Mouse (Mus musculus): ENCODE measurements around the gene Tmem59l. TPM values are rescaled to one million over a fixed set of nuclear protein-coding genes. Genes with fewer than 3 reads are reported as not detected.
A peak's percentile ranks its signal among the peaks of the same experiment; 100 is the strongest.

Gene Tmem59l
- total and polyA plus RNA-seq, 3 experiments = 0.21 TPM; not detected in 2

DNA sequence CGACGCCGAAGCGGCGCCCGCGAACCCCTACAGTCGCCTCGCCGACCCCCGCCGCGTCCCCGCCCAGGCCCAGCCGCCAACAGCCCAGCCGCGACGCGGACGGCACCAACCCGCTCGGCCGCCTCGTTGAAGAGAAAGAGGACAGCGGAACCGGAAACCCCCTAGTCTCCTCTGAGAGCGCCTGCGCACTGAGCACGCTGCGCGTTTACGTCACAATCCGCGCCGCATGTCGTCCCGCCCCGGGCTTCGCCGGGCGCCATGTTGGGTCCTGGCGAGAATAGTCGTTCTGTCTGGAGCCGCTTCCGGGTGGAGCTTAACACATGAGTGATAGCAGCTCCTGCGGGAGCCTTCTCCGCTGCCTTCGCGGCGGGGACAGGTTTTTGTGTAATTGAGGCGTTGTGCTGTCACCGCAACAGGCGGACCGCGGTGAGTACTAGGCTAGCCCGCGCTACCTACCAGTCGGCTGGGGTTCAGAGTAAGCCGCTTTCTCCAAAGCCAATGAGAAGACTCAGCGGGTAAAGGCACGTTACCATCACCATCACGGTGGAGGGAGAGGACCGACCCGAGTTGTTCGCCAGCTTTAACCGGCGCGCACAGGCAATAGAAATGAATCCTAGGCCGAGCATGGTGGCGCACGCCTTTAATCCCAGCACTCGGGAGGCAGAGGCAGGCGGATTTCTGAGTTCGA, 23.2 kb upstream of the Tmem59l start, which contains the start of gene Uba52:
TSS of gene Uba52 (minus strand) at position 574 of the 688 bp plus-strand sequence.
- Histone ChIP-seq H3K4me1 (ENCODE audit: control insufficient read depth, insufficient read depth, low read length) (peaks cover 12% of the 10 kb centered on the region), H3K79me2 (replicated peaks; ENCODE audit: control insufficient read depth, insufficient read depth, low read length) (peaks cover 3% of the 10 kb centered on the region), H3K27me3 (ENCODE audit: control insufficient read depth, insufficient read depth, low read length) (no peaks in the 10 kb centered on the region), H3K27ac (peak within 1 kb of the TSS; percentile 87), H3K36me3 (ENCODE audit: control insufficient read depth, insufficient read depth, low read length) (peaks cover 2% of the 10 kb centered on the region; the same call in 1 of the 2 replicates), H3K9ac (ENCODE audit: low read depth, low read length) (peak within 1 kb of the TSS; percentile 85), H3K4me3 (peak within 1 kb of the TSS; percentile 68)
- intact Hi-C loops (cut with DNase I) = loop anchor here (1.0 kb wide), 1 partner anchor 13 kb away; no protein-coding TSS in a partner anchor
- WGBS = under 1% methylated on average over 74 of the region's 74 CpGs
- peak; percentile 97 to 98 for DNase-seq
- TF ChIP-seq POLR2A (IDR thresholded peaks at IDR 0.05; ENCODE audit: insufficient read depth, low read depth, low read length) (peak; percentile 94), EP300 (IDR thresholded peaks at IDR 0.05; ENCODE audit: insufficient read depth, low read depth, low read length) (peak; percentile 80; the same call in 1 of the 2 replicates), CTCF (IDR thresholded peaks at IDR 0.05) (no peak)

- Histone ChIP-seq H3K79me2 (replicated peaks; ENCODE audit: control insufficient read depth, insufficient read depth, low read length) (peaks cover 3% of the 10 kb centered on the region), H3K9ac (ENCODE audit: low read depth, low read length) (peak overlapping the region; percentile 85), H3K4me3 (peak overlapping the region; percentile 68), H3K4me1 (ENCODE audit: control insufficient read depth, insufficient read depth, low read length) (peaks cover 15% of the 10 kb centered on the region), H3K27me3 (ENCODE audit: control insufficient read depth, insufficient read depth, low read length) (no peaks in the 10 kb centered on the region), H3K36me3 (ENCODE audit: control insufficient read depth, insufficient read depth, low read length) (peaks cover 2% of the 10 kb centered on the region; the same call in 1 of the 2 replicates), H3K27ac (peak overlapping the region; percentile 87)
- intact Hi-C loops (cut with DNase I) = no loop called here
- TF ChIP-seq POLR2A (IDR thresholded peaks at IDR 0.05; ENCODE audit: insufficient read depth, low read depth, low read length) = 0 out of 2 replicates have a peak, but pooled peaks have one; percentile 11
- no peak for TF ChIP-seq EP300 (IDR thresholded peaks at IDR 0.05; ENCODE audit: insufficient read depth, low read depth, low read length)
- TF ChIP-seq CTCF (IDR thresholded peaks at IDR 0.05) = no peak
- no peak for DNase-seq
- 6% methylated on average over 25 of the region's 25 CpGs for WGBS
These were observed 22.3 kb upstream of the Tmem59l start for GRCm38 (mm10) chr8:70509281-70509952.

DNA sequence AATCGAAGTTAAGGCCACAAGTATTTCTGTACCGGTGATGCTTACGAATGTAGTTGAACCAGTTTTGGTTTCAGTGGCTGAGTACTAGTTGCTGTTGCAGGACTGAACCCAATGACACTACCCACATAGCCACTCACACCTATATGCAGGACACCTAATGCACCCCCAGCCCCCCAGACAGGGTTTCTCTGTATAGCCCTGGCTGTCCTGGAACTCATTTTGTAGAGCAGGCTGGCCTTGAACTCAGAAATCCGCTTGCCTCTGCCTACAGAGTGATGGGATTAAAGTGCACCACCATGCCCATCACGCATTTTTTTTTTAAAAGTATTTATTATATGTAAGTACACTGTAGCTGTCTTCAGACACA, 19.9 kb upstream of the Tmem59l start:
- no peak for DNase-seq
- 75% methylated on average over 5 of the region's 5 CpGs for WGBS
- H3K27ac ChIP-seq = no peak overlapping the region
- H3K9ac ChIP-seq (ENCODE audit: low read depth, low read length) = no peak overlapping the region
- peaks cover 2% of the 10 kb centered on the region; the same call in 1 of the 2 replicates for H3K36me3 ChIP-seq (ENCODE audit: control insufficient read depth, insufficient read depth, low read length)
- H3K4me1 ChIP-seq (ENCODE audit: control insufficient read depth, insufficient read depth, low read length) = peaks cover 15% of the 10 kb centered on the region
- no peaks in the 10 kb centered on the region for H3K27me3 ChIP-seq (ENCODE audit: control insufficient read depth, insufficient read depth, low read length)
- H3K79me2 ChIP-seq (replicated peaks; ENCODE audit: control insufficient read depth, insufficient read depth, low read length) = peaks cover 3% of the 10 kb centered on the region
- H3K4me3 ChIP-seq = no peak overlapping the region
- intact Hi-C loops (cut with DNase I) = loop anchor here (2.0 kb wide), 1 partner anchor 78 kb away; no protein-coding TSS in a partner anchor
- TF ChIP-seq EP300 (IDR thresholded peaks at IDR 0.05; ENCODE audit: insufficient read depth, low read depth, low read length) (no peak), POLR2A (IDR thresholded peaks at IDR 0.05; ENCODE audit: insufficient read depth, low read depth, low read length) (no peak; the same call in 1 of the 2 replicates), CTCF (IDR thresholded peaks at IDR 0.05) (no peak)

GRCm38 (mm10) chr8:70506328-70507026, 19.3 kb upstream of the Tmem59l start, which contains the start of gene Rex1bd:
Gene Rex1bd (minus strand): TSS chr8:70506752.
- Histone ChIP-seq H3K4me1 (ENCODE audit: control insufficient read depth, insufficient read depth, low read length) (peaks cover 15% of the 10 kb centered on the region), H3K27me3 (ENCODE audit: control insufficient read depth, insufficient read depth, low read length) (no peaks in the 10 kb centered on the region), H3K36me3 (ENCODE audit: control insufficient read depth, insufficient read depth, low read length) (peaks cover 2% of the 10 kb centered on the region; the same call in 1 of the 2 replicates), H3K9ac (ENCODE audit: low read depth, low read length) (peak within 1 kb of the TSS; percentile 94), H3K4me3 (peak within 1 kb of the TSS; percentile 75), H3K27ac (peak within 1 kb of the TSS; percentile 94), H3K79me2 (replicated peaks; ENCODE audit: control insufficient read depth, insufficient read depth, low read length) (peaks cover 3% of the 10 kb centered on the region)
- intact Hi-C loops (cut with DNase I) = loop anchor here (2.0 kb wide), 1 partner anchor 78 kb away; no protein-coding TSS in a partner anchor
- peak; percentile 96 for DNase-seq
- TF ChIP-seq EP300 (IDR thresholded peaks at IDR 0.05; ENCODE audit: insufficient read depth, low read depth, low read length) (0 out of 2 replicates have a peak, but pooled peaks have one; percentile 51), CTCF (IDR thresholded peaks at IDR 0.05) (peak; percentile 82), POLR2A (IDR thresholded peaks at IDR 0.05; ENCODE audit: insufficient read depth, low read depth, low read length) (peak; percentile 47)
- WGBS = 4% methylated on average over 40 of the region's 40 CpGs

DNA sequence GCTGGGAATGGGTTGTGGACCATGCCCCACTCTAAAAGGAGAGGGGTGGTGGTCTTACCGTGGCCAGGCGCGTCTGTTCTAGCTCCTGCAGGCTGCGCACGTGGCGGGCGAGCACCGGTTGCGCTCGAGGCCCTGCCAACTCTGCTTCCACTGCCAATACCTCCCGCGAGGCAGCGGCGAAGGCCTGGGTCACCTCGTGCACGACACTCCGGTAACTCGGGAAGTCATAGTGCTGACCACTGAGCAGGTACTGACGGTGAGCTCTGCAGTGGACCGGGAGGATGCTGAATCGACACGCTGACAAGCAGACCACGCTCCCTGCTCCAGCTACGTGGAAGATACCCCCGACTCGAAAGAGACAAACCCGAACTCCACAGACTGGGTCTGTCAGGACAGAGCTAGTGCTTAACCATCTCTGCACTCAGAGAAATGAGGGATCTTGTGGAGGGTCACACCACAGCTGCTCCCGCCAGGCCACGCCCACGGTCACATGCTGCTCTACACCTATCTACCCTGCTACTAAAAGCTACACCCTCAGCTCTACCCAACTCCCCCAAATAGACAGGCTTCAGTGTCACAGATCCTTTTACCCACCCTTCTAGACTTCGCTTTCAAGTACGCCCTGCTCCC, 18.7 kb upstream of the Tmem59l start:
- H3K9ac ChIP-seq (ENCODE audit: low read depth, low read length) = peak overlapping the region; percentile 34
- intact Hi-C loops (cut with DNase I) = loop anchor here (2.0 kb wide), 1 partner anchor 79 kb away; no protein-coding TSS in a partner anchor
- H3K4me1 ChIP-seq (ENCODE audit: control insufficient read depth, insufficient read depth, low read length) = peaks cover 15% of the 10 kb centered on the region
- H3K36me3 ChIP-seq (ENCODE audit: control insufficient read depth, insufficient read depth, low read length) = peaks cover 2% of the 10 kb centered on the region; the same call in 1 of the 2 replicates
- H3K4me3 ChIP-seq = peak overlapping the region; percentile 75
- no peaks in the 10 kb centered on the region for H3K27me3 ChIP-seq (ENCODE audit: control insufficient read depth, insufficient read depth, low read length)
- H3K79me2 ChIP-seq (replicated peaks; ENCODE audit: control insufficient read depth, insufficient read depth, low read length) = peaks cover 3% of the 10 kb centered on the region
- DNase-seq = no peak
- H3K27ac ChIP-seq = peak overlapping the region; percentile 94
- 0 out of 2 replicates have a peak, but pooled peaks have one; percentile 21 for TF ChIP-seq EP300 (IDR thresholded peaks at IDR 0.05; ENCODE audit: insufficient read depth, low read depth, low read length)
- TF ChIP-seq CTCF (IDR thresholded peaks at IDR 0.05) = no peak
- 32% methylated on average over 32 of the region's 32 CpGs for WGBS

Data from heart, adult 2 months (tissue).